Mouse (Mus musculus) layer of hippocampus, adult 8-10 months (tissue): ENCODE measurements around the gene Scube1. TPM values are rescaled to one million over a fixed set of nuclear protein-coding genes. Genes with fewer than 3 reads are reported as not detected.

Experiments used
- DNase-seq, 2 experiments: peaks; one replicate each; pipeline ENCODE4 v3.0.0; 2022; ENCODE audit warnings: low spot score in 2 of 2
- total RNA-seq, 4 experiments: library from RNA; stranded (reverse); gene quantifications; 2 replicates each; pipeline ENCODE4 v1.2.4; 2022

Scube1 gene
- total RNA-seq, 4 experiments from 2014 or later = 17.6 to 18.5 (median 18.2) TPM

- no peak for DNase-seq
These were observed 128.0 kb downstream of the Scube1 start for GRCm38 (mm10) chr15:83596833-83597232.

- no peak for DNase-seq
These were observed 129.5 kb downstream of the Scube1 start for GRCm38 (mm10) chr15:83595364-83595711.

GRCm38 (mm10) chr15:83594513-83595363 is 130.1 kb downstream of the Scube1 start, which contains the start of gene Ttll12:
TSS of gene Ttll12 (minus strand) at chr15:83595157.
- DNase-seq = peak; percentile 89 to 96

GRCm38 (mm10) chr15:83593702-83594512 is 130.9 kb downstream of the Scube1 start:
- no peak for DNase-seq

GRCm38 (mm10) chr15:83593189-83593585 is 131.6 kb downstream of the Scube1 start:
- no peak for DNase-seq

DNA sequence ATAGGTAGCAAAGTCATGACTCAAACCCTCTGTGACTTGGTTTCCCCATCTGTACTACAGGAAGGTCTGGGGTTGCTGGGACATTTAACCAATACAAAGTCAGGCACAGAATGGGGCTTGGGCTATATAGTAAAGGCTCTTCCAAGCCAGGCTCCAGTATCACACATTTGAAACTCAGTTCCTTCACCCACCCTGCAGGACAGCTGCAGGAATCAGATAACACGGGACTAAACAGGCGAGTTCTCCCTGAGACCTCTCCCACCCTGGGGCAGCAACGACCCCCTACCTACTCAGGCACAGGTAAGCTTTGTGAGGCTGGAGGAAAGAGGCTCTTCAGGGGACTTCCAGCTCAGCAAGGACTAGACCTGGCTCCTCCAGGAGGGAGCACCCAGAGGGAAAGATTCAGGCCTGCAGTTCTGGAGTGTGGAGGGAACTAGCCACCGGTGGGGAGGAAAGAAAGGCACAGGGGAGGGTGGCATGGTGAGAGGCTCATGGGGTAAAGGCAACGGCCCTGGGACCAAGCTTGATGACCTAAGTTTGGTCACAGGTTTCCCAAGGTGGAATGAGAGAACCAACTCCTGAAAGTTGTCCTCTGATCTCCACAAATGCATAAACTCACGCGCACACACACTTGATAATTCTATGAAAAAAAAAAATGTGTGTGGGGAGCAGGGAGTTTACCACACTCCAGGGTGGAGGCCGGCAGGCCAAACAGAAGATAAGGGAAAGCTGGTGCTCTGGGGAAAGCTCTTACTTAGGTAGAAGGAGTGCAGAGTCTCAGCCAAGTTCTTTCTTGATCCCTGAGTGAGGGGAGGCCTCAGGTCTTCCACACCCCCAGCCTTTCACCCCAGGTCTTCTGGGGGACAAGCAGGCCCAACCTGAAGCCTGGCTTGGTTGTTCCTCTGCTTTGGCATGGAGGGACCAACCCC is 132.3 kb downstream of the Scube1 start:
- no peak for DNase-seq

DNA sequence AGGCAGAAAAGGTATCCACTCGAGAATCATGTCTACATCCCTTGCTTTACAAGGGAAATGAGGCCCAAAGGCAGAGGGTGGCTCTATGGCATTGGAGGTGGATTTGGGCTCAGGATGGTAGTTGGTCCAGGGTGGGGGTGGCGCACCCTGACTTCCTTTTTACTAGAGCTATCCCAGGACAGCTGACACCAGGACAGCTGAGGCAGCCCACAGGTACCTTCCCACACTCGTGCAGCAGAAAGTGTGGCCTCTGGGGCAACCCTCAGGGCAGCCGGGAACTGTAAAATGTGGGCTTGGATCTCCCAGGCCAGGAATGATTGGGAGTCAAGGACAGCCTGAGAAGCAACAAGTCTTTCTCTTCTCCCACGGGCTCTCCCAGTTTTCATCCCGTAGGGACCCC is 133.1 kb downstream of the Scube1 start:
- DNase-seq = no peak

GRCm38 (mm10) chr15:83590841-83591240 is 134.0 kb downstream of the Scube1 start:
- no peak for DNase-seq

DNA sequence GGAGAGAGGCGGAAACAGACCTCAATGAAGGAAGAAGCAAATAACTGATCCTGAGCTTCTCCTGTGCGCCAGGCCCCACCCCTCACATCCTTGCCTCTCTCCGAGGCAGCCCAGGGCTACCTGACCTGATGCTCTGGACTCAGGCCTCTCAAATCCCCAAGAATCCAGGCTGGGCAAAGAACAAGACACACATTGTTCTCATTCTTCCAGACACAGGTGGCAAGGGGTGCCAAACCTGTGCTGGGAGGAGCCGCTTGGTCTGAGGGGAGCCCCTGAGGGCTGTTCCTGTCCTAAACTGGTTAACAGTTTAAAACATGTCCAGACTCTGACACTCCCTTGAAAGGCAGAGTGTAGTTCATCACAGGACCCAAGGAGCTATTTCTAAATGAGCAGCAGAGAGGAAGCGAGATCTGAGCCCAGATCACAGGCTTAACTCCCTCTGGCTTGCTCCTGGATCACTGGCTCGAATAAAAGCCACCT is 140.0 kb downstream of the Scube1 start:
- no peak for DNase-seq

- no peak for DNase-seq
These were observed 141.2 kb downstream of the Scube1 start for GRCm38 (mm10) chr15:83583419-83584156.

DNA sequence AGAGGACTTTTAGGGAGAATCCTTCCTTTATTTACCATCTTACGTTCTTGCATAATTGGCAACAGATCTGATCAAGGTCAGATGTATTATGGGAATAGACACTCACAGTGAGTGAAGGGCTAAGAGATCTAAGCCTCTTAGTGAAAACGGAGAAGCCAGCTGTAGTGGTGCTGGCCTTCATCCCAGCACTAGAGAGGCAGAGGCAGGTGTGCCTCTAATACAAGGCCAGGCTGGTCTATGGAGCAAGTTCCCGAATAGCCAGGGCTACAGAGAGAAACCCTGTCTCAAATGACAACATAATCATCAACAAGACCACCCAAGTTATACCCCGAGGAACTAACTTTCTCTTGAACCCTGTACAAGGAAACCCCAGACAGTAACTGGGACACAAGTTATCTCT is 141.9 kb downstream of the Scube1 start:
- no peak for DNase-seq

GRCm38 (mm10) chr15:83576651-83577050 is 148.2 kb downstream of the Scube1 start:
- no peak for DNase-seq

GRCm38 (mm10) chr15:83575543-83575942 is 149.3 kb downstream of the Scube1 start:
- no peak for DNase-seq

- no peak for DNase-seq
These were observed 150.0 kb downstream of the Scube1 start for GRCm38 (mm10) chr15:83574731-83575351.

DNA sequence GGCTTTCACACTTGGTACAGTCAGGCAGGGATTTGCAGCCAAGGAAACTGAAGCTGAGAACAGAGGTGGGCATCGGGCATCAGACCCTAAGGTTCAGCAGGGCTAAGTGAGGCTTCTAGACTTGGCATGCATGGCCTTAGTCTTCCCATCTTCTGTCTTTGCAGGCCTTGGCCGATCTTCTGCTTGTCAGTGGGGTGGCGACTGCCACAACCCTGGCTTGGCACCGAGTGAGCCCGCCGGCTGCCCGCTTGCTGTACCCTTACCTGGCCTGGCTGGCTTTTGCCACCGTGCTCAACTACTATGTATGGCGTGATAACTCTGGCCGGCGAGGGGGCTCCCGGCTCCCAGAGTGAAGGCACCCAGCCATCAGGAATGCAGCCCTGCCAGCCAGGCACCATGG is 151.2 kb downstream of the Scube1 start:
- DNase-seq = no peak

GRCm38 (mm10) chr15:83572132-83572531 is 152.7 kb downstream of the Scube1 start:
- DNase-seq = no peak

GRCm38 (mm10) chr15:83571636-83572035 is 153.2 kb downstream of the Scube1 start:
- DNase-seq = no peak

DNA sequence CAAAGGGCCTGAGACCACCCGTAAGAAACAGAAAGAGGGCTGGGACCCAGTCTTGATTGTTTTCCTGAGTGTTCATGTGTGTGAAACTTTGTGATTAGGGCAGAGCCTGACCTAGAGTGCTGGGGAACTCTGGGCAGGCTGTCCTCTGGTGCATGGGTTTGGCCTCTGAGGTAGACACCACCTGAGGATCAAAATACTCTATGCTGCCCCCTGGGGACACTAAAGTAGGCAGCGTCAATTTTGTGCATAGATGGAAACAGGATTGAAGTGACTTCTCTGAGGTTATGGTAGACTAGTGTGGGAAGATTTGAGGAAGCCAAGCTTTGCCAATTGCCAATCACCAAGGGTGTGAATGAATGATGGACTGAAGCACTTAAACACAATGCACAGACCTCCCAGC is 154.2 kb downstream of the Scube1 start:
- no peak for DNase-seq

DNA sequence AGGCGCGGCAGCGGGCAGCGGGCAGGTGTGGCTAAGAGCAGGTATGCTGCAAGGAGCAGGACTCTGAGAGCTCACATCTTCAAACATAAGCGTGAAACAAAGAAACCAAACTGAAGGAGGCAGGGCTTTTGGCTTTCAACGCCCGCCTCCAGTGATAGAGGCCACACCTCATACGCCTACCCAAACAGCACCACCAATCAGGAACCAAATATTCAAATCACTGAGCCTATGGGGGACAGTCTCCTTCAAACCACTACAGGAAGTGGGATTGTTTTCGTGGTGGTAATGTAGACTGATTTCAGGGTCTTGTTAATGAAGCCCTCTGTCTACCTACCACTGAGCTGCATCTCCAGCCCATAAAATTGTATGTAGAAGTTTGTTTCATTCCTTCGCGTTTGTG is 155.1 kb downstream of the Scube1 start:
- no peak for DNase-seq

DNA sequence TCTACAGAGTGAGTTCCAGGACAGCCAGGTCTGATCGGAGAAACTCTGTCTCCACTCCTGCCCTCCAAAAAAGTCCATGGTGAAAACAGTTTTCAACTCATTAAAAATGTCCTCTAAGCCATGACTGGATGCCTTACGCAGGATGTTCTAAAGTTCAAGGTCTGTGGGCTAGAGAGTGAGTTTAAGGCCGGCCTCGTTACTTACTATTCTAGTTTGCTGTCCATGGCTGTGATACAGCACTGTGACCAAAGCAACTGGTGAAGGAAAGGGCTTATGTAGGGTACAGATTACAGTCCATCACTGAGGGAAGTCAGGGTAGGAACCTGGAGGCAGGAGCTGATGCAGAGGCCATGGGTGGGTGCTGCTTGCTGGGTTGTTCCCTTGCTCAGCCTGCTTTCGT is 156.3 kb downstream of the Scube1 start:
- no peak for DNase-seq
